Mouse (Mus musculus): ENCODE results near the gene Cab39l. TPM values are rescaled to one million over a fixed set of nuclear protein-coding genes. Genes with fewer than 3 reads are reported as not detected.
A peak's percentile ranks its signal among the peaks of the same experiment; 100 is the strongest.

The Cab39l gene
- total RNA-seq, 2 experiments from 2014 or later, result 18.0 to 20.2 TPM

GRCm38 (mm10) chr14:59625806-59626364, 185.1 kb downstream of the Cab39l start:
- no peak for DNase-seq (ENCODE audit: extremely low spot score in 1 of 2, low spot score in 1 of 2)

GRCm38 (mm10) chr14:59626711-59627110, 185.9 kb downstream of the Cab39l start:
- no peak for DNase-seq (ENCODE audit: extremely low spot score in 1 of 2, low spot score in 1 of 2)

GRCm38 (mm10) chr14:59627142-59627680, 186.4 kb downstream of the Cab39l start:
- DNase-seq (ENCODE audit: extremely low spot score in 1 of 2, low spot score in 1 of 2), result no peak

- DNase-seq (ENCODE audit: extremely low spot score in 1 of 2, low spot score in 1 of 2), result peak in 1 of 2 experiments; percentile 30
Observed at GRCm38 (mm10) chr14:59627823-59628222, 187.1 kb downstream of the Cab39l start.

DNA sequence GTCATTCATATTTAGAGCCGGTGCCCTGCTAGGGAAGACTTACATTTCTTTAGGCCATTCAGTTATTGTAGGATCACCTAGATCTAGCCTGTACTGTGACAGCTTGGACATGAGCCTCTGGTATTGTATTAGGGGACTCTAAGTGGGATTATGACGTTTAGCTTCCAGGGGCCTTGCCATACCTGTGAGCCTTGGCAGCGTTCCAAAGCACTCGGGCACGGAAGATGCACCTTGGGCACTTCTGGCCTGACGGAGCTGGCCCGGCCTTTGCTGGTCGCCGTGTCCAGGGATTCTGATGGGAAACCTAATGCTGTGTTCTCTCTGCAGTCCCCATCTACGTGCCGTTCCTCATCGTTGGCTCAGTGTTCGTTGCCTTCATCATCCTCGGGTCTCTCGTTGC, 188.5 kb downstream of the Cab39l start:
- DNase-seq (ENCODE audit: extremely low spot score in 1 of 2, low spot score in 1 of 2), result no peak

DNA sequence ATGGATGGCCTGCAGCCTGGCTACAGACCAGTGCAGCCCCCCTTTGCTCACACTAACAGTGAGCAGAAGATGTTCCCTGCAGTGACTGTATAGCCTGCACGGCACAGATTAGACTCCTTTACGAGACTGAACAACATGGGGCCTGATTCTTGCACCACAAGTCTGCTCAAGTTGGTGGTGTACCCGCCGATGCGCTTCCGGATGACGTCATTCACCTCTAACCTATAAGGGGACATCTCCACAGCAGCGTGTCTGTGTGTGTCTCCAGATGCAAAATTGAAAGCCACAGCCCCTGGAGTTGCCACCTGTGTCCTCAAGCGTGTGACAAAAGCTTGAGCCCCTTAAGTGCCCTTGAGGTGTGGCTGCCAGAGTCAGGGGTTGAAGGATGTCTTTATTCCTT, 189.3 kb downstream of the Cab39l start:
- DNase-seq (ENCODE audit: extremely low spot score in 1 of 2, low spot score in 1 of 2), result no peak

GRCm38 (mm10) chr14:59632067-59632466, 191.3 kb downstream of the Cab39l start:
- DNase-seq (ENCODE audit: extremely low spot score in 1 of 2, low spot score in 1 of 2), result no peak

DNA sequence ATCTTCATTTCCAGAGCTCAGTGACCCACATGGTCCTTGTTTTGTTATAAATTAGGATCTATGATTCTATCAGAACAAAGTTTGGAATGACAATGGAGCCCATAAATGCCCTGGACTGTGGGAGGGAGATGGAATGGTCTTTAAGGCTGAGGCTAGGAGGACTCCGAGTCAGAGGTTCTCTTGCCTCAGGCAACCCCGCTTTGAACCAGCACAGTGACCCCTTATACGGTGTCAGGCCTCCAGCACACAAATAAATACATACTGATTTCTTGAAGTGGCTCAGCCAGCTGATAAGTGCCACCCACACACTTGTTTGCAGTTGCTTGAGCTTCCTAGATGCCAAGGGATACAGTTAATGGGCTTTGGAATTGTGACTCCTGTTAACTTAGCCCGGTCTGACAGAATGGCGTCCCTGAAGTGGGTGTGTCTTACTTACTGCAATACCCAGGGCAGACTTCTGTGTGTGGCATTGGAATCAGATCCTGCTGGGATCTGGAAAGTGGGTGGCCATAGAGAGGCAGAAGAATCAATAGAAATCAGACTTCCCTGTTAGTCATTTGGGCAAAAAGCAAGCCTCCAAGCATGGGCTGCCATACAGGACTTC, 192.6 kb downstream of the Cab39l start:
- no peak for DNase-seq (ENCODE audit: extremely low spot score in 1 of 2, low spot score in 1 of 2)

- no peak for DNase-seq (ENCODE audit: extremely low spot score in 1 of 2, low spot score in 1 of 2)
Observed at GRCm38 (mm10) chr14:59633988-59634387, 193.2 kb downstream of the Cab39l start.

Other genes starting within 250 kb of the Cab39l start
- 10 to 100 TPM; 33.7 to 34.1 TPM for gene Rcbtb1, start 239.8 kb upstream of the Cab39l start, total RNA-seq (2021)
- not detected for gene Gm6904, start 180.8 kb upstream of the Cab39l start, total RNA-seq (2021)
- not detected for gene Phf11a, start 143.4 kb upstream of the Cab39l start, total RNA-seq (2021)
- not detected for gene Phf11b, start 99.6 kb upstream of the Cab39l start, total RNA-seq (2021)
- under 1 TPM; 0.59 to 0.73 TPM for gene Phf11d, start 75.5 kb upstream of the Cab39l start, total RNA-seq (2021)
- gene Phf11c, start 45.6 kb upstream of the Cab39l start, total RNA-seq (2021), result under 1 TPM; 0.47 to 0.49 TPM
- gene Setdb2, start 88 bp upstream of the Cab39l start, total RNA-seq (2021), result 1 to 10 TPM; 5.7 to 6.8 TPM
- 10 to 100 TPM; 65.0 to 67.0 TPM for gene Cdadc1, start 157.0 kb downstream of the Cab39l start, total RNA-seq (2021)
- gene Shisa2, start 184.3 kb downstream of the Cab39l start, total RNA-seq (2021), result 1 to 10 TPM; 3.1 to 4.5 TPM

Data from layer of hippocampus, postnatal 25 days (tissue).